In the genomic region with DNA sequence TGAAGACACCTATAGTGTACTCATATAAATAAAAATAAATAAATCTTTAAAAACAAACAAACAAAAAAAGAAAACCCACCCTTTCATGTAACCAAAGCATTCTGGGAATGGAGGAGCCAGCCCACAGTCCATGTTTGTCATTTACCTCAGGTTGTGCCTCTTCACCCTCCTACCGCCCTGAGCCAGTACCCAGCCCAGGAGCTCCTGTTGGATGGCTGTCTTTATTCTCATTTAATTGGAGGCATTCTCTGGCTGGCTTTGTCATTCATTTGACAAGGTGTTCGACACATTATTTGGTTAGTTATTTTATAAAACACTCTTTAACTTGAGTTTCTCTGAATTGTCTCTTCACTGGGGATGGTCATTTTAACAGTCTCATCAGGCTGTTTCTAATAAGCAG, we compare ENCODE assay signal across 28 mouse cellular contexts. TPM values are rescaled to one million over a fixed set of nuclear protein-coding genes. Genes with fewer than 3 reads are reported as not detected.
DNase-seq lines count a peak whose midpoint lies in the region; TF ChIP-seq lines count a peak whose summit lies in the region.
"Had no signal": no experiment of that assay in that cellular context is flagged by ENCODE, and none has a peak within 500 bp of the region (broad histone marks: within the 10 kb centered on the region; RNA-seq: fewer than 3 reads in every experiment).

No protein-coding gene starts in this region.

- H3K27me3 ChIP-seq in ES-Bruce4 (ENCODE audit: control insufficient read depth, insufficient read depth, low read length, poor library complexity, severe bottlenecking): no peaks in the 10 kb centered on the region
- H3K27me3 ChIP-seq: CH12.LX; embryonic facial prominence, embryonic 12.5 days; embryonic facial prominence, embryonic 15.5 days; forebrain, embryonic 12.5 days; forebrain, embryonic 15.5 days; hindbrain, embryonic 13.5 days; intestine, embryonic 15.5 days had no signal

- no peak overlapping the region for H3K4me3 ChIP-seq in ES-Bruce4 (ENCODE audit: low read depth, low read length)
- H3K4me3 ChIP-seq: embryonic facial prominence, embryonic 12.5 days; embryonic facial prominence, embryonic 15.5 days; forebrain, embryonic 12.5 days; forebrain, embryonic 15.5 days; hindbrain, embryonic 10.5 days; hindbrain, embryonic 13.5 days; intestine, embryonic 15.5 days had no signal

- TF ChIP-seq POLR2A in ES-Bruce4 (IDR thresholded peaks at IDR 0.05; ENCODE audit: insufficient read depth, low read length): no peak

- H3K9ac ChIP-seq in ES-Bruce4 (ENCODE audit: low read depth, poor library complexity, severe bottlenecking): no peak overlapping the region
- H3K9ac ChIP-seq: embryonic facial prominence, embryonic 12.5 days; embryonic facial prominence, embryonic 15.5 days; forebrain, embryonic 12.5 days; forebrain, embryonic 15.5 days; hindbrain, embryonic 13.5 days; intestine, embryonic 15.5 days had no signal

- intact Hi-C loops in heart, postnatal 10 days (cut with DNase I): no loop called here

- H3K4me1 ChIP-seq in ES-Bruce4 (ENCODE audit: control insufficient read depth, insufficient read depth, low read length): peaks cover 11% of the 10 kb centered on the region
- H3K4me1 ChIP-seq: embryonic facial prominence, embryonic 12.5 days; embryonic facial prominence, embryonic 15.5 days; forebrain, embryonic 15.5 days; intestine, embryonic 15.5 days had no signal

- no peaks in the 10 kb centered on the region for H3K9me3 ChIP-seq in ES-Bruce4 (replicated peaks; ENCODE audit: control insufficient read depth, insufficient read depth, low read length, poor library complexity, severe bottlenecking)
- H3K9me3 ChIP-seq: embryonic facial prominence, embryonic 12.5 days; embryonic facial prominence, embryonic 15.5 days; forebrain, embryonic 12.5 days; forebrain, embryonic 15.5 days; hindbrain, embryonic 10.5 days; hindbrain, embryonic 13.5 days; intestine, embryonic 15.5 days had no signal

- TF ChIP-seq CTCF in ES-Bruce4 (IDR thresholded peaks at IDR 0.05; ENCODE audit: low read depth, low read length): no peak

- peak overlapping the region; percentile 62 for H3K27ac ChIP-seq in ES-Bruce4 (ENCODE audit: insufficient read depth, low read length)
- H3K27ac ChIP-seq: embryonic facial prominence, embryonic 12.5 days; embryonic facial prominence, embryonic 15.5 days; forebrain, embryonic 12.5 days; forebrain, embryonic 15.5 days; hindbrain, embryonic 10.5 days; hindbrain, embryonic 13.5 days; intestine, embryonic 15.5 days had no signal

- no peaks in the 10 kb centered on the region for H3K36me3 ChIP-seq in ES-Bruce4 (ENCODE audit: control insufficient read depth, insufficient read depth, low read length, poor library complexity, severe bottlenecking)
- H3K36me3 ChIP-seq: intestine, embryonic 15.5 days had no signal

- TF ChIP-seq EP300 in ES-Bruce4 (IDR thresholded peaks at IDR 0.05; ENCODE audit: insufficient read depth, low read depth, low read length): peak; percentile 85

- DNase-seq in heart, adult 11 months: peak; percentile 67
- no peak for DNase-seq in heart, postnatal 10 days
- peak; percentile 60 for DNase-seq in R1 (ENCODE audit: low read depth, low spot score)
- DNase-seq in thymus, postnatal 10 days (ENCODE audit: low spot score in 2 of 2): no peak
- DNase-seq in left cerebral cortex, adult 18-20 months (ENCODE audit: low spot score in 2 of 2): no peak
- DNase-seq: adrenal gland, postnatal 10 days; adrenal gland, postnatal 36 days; B cell, adult 2 months; cerebellum, adult 11 months; cerebellum, adult 2 months; cerebellum, adult 9-11 months; cerebellum, postnatal 25 days; gastrocnemius, postnatal 10 days; gastrocnemius, postnatal 36 days; heart, postnatal 36 days; kidney, adult 11 months had no signal

RNA-seq across cellular contexts. Expression of a gene that starts 28.3 kb away (rescaled TPM):
- 10 to 100 TPM; 21.5 to 24.6 TPM for total RNA-seq in heart, postnatal 10 days (2021)
- polyA plus RNA-seq in ES-Bruce4 (2011; ENCODE audit: insufficient read depth, insufficient read length, low read depth, missing spikeins): 40.5 and 47.1 TPM in 2 replicates
- 10 to 100 TPM; 28.1 to 28.9 TPM for total RNA-seq in left cerebral cortex, adult 18-20 months (2021)

RNA-seq across cellular contexts. Expression of a gene that starts 46.1 kb away (rescaled TPM):
- 10 to 100 TPM; 21.4 to 26.2 TPM for total RNA-seq in heart, postnatal 10 days (2021)
- 19.8 and 24.2 TPM in 2 replicates for polyA plus RNA-seq in ES-Bruce4 (2011; ENCODE audit: insufficient read depth, insufficient read length, low read depth, missing spikeins)
- 10 to 100 TPM; 36.7 to 37.9 TPM for total RNA-seq in left cerebral cortex, adult 18-20 months (2021)

RNA-seq across cellular contexts. Expression of a gene that starts 49.2 kb away (rescaled TPM):
- 1 to 10 TPM; 8.0 TPM for total RNA-seq in heart, postnatal 10 days (2021)
- 12.6 and 14.9 TPM in 2 replicates for polyA plus RNA-seq in ES-Bruce4 (2011; ENCODE audit: insufficient read depth, insufficient read length, low read depth, missing spikeins)
- total RNA-seq in left cerebral cortex, adult 18-20 months (2021): 10 to 100 TPM; 74.8 to 75.0 TPM
- total RNA-seq: MEL had no signal

RNA-seq across cellular contexts. Expression of a gene that starts 57.5 kb away (rescaled TPM):
- not detected for total RNA-seq in heart, postnatal 10 days (2021)
- polyA plus RNA-seq in ES-Bruce4 (2011; ENCODE audit: insufficient read depth, insufficient read length, low read depth, missing spikeins): 0.27 and 0.30 TPM in 2 replicates
- not detected for total RNA-seq in left cerebral cortex, adult 18-20 months (2021)
- total RNA-seq: common myeloid progenitor, adult 5-6 weeks; gastrocnemius, adult 18-20 months; gastrocnemius, postnatal 36 days; MEL had no signal
- polyA plus RNA-seq: forebrain, embryonic 12.5 days had no signal

Comparison
In these comparisons a context has a peak if more than half of its experiments do, and no peak if none do; other contexts are left out.
1. DNase-seq: peak in heart, adult 11 months (single experiment) and R1 (single experiment); none in heart, postnatal 10 days (0 of 2), thymus, postnatal 10 days (0 of 2) and left cerebral cortex, adult 18-20 months (0 of 2).
2. RNA of a gene that starts 49.2 kb away (total RNA-seq): 74.8 to 75.0 TPM in left cerebral cortex, adult 18-20 months; 8.0 TPM in heart, postnatal 10 days; every median in the first group is over 4 times any median in the second.